Mouse (Mus musculus) megakaryocyte-erythroid progenitor cell, adult 5-6 weeks (primary cell): ENCODE results near the gene 2410004B18Rik. TPM values are rescaled to one million over a fixed set of nuclear protein-coding genes. Genes with fewer than 3 reads are reported as not detected.

Source experiments
- ATAC-seq: replicated peaks from 2 replicates; pipeline ENCODE4 v1.8.0; 2016; ENCODE audit warnings: mild to moderate bottlenecking, inconsistent platforms; ENCODE audit not compliant: severe bottlenecking, poor library complexity, low FRiP score, low TSS enrichment
- total RNA-seq, 2 experiments: library from RNA; stranded (forward) in 1 of 2; stranded (reverse) in 1 of 2; fragments of 200-1000, 215-1000 nt in 1 of 2; fragments of >200 nt in 1 of 2; fragmentation: Nextera tagmentation in 1 of 2; gene quantifications; 2 replicates each; pipeline ENCODE4 v1.2.3; 2014 to 2017

2410004B18Rik gene
- total RNA-seq, 2 experiments from 2014 or later: 19.4 to 20.3 TPM

DNA sequence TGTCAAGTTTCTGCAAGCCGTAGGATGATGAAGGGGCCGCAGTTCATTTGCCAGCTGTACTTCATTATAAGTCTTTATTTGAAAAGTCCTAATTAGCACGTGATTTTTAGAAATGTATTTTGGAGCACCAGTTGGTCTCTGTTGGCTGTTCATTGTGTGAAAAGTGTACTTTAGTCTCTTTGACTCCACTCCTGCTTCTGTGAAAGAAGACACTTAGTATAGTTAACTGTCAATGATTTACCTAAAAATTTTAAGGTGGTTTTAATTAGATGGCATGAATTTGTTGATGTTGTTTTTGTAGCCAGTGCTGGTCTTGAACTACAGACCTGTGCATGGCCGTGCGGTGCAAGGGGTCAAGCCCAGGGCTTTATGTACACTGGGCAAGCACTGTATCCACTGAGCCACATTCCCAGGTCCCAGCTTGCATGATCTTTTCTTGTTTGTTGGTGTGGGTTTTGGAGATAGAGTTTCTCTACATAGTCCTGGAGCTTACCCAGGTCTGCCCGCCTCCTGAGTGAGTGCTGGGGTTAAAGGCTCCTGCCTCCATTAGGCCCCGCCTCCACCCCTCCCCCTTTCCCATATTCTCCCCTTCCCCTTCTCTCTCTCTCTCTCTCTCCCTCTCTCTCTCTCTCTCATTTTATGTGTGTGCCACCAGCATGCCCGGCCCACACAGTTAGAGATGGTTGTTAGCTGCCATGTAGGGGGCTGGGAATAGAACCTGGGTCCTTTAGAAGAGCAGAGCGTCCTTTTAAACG is 54.3 kb downstream of the 2410004B18Rik start:
- ATAC-seq: no peak

DNA sequence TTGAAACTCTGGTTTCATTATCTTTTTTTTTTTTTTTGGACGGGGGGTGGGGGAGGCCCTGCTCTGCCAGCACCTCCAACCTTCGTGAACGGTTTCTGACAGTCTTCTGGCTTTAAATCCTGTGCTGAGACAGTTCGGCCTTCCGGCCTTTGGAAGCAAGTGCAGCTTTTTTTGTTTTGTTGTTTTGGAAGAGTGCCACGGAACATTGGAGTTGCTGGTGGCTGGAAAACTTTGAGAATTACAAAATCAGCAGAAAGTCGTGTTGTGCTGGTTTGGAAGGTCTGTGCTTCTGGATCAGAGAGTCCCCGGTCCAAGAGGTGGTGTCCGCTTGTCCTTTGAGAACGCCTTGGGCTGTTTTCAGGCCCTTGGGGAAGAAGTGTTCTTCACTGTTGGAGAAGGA is 55.0 kb downstream of the 2410004B18Rik start:
- ATAC-seq: no peak

DNA sequence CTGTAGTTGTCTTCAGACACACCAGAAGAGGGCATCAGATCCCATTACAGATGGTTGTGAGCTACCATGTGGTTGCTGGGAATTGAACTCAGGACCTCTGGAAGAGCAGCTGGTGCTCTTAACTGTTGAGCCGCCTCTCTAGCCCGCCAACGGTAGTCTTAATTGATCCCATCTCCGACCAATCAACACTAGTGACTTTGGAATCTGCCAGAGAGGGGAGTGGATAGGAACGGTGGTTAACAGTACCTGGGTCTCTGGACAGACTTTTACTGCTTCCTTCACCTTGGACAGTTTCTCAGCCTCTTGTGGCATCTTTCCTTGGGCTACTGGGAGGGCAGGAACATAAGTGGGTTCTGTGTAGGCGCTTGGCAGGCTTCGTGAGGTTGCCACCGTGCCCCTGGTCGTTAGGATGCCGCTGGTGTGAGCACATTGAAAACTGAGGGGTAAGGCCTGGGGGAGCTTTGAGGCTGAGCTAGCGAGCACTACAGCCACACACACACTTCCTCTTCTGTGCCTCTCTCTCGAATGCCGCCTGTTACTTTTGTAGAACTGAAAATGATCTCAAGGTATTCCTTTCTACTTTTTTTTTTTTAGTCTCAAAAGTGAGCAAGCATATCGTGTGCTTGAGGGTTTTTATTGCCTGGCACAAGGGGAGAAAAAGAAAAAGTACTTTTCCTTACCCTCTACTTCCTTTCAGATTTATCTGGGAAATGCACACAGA is 55.8 kb downstream of the 2410004B18Rik start:
- ATAC-seq: no peak; the same call in 1 of the 2 replicates

Other genes with a start within 250 kb of the 2410004B18Rik start
- gene Ddah1, start 179.3 kb upstream of the 2410004B18Rik start, total RNA-seq (2014; fragmentation: Nextera tagmentation): not detected in 2 replicates
- gene Ddah1, start 179.3 kb upstream of the 2410004B18Rik start, total RNA-seq (2017): 0.33 and 0.99 TPM in 2 replicates
- gene Bcl10, start 15.2 kb upstream of the 2410004B18Rik start, total RNA-seq (2014; fragmentation: Nextera tagmentation): 9.4 and 19.1 TPM in 2 replicates
- gene Bcl10, start 15.2 kb upstream of the 2410004B18Rik start, total RNA-seq (2017): 20.4 and 38.6 TPM in 2 replicates
- 6.9 and 13.4 TPM in 2 replicates for gene Syde2, start 49.9 kb downstream of the 2410004B18Rik start, total RNA-seq (2014; fragmentation: Nextera tagmentation)
- gene Syde2, start 49.9 kb downstream of the 2410004B18Rik start, total RNA-seq (2017): 12.9 and 15.0 TPM in 2 replicates
- gene Wdr63, start 170.1 kb downstream of the 2410004B18Rik start, total RNA-seq (2014; fragmentation: Nextera tagmentation): not detected in 2 replicates
- not detected in 2 replicates for gene Wdr63, start 170.1 kb downstream of the 2410004B18Rik start, total RNA-seq (2017)
- 0.09 and 0.30 TPM in 2 replicates for gene Mcoln3, start 179.4 kb downstream of the 2410004B18Rik start, total RNA-seq (2014; fragmentation: Nextera tagmentation)
- 0.38 TPM in 1 of 2 replicates, not detected in the other for gene Mcoln3, start 179.4 kb downstream of the 2410004B18Rik start, total RNA-seq (2017)
- gene Mcoln2, start 211.8 kb downstream of the 2410004B18Rik start, total RNA-seq (2014; fragmentation: Nextera tagmentation): 0.09 and 1.5 TPM in 2 replicates
- 0.99 and 3.8 TPM in 2 replicates for gene Mcoln2, start 211.8 kb downstream of the 2410004B18Rik start, total RNA-seq (2017)